Mouse (Mus musculus): ENCODE results near the gene Itgb5. TPM values are rescaled to one million over a fixed set of nuclear protein-coding genes. Genes with fewer than 3 reads are reported as not detected.

Gene Itgb5
- polyA plus RNA-seq, 2 experiments, result 10.8 to 14.1 TPM

DNA sequence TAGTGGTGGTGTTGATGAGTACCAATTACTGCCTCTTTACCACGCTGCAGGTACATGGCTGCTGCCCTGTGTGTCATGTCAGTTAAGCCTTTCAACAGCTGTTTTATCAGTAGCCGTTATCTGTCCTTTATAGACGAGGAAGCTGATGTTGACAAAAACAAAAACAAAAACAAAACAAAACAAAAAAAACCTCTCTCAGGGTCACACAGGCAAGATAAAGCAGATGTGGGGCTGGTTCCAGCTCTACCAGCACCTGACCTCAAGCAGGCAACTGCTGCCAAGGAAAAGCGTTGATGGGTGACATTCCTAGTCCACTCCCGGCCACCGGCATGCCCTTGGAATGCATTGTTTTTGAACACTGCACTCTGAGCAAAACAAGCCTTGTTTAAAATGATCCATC is 63.1 kb downstream of the Itgb5 start:
- peaks cover 0 to 32% of the 10 kb centered on the region in 2 experiments; a peak in 2 of 4 replicates for H3K4me1 ChIP-seq (replicated peaks; ENCODE audit: control insufficient read depth in 2 of 2, insufficient read depth in 2 of 2, low read length in 1 of 2)
- H3K27ac ChIP-seq, result no peak overlapping the region
- no peak overlapping the region for H3K9ac ChIP-seq (replicated peaks)
- TF ChIP-seq EP300 (IDR thresholded peaks at IDR 0.05; ENCODE audit: low read depth) (no peak), CTCF (IDR thresholded peaks at IDR 0.05; ENCODE audit: low read depth) (no peak)
- 46% methylated on average over 6 of the region's 6 CpGs for WGBS (ENCODE audit: insufficient replicate concordance)
- H3K36me3 ChIP-seq (replicated peaks; ENCODE audit: control insufficient read depth, insufficient read depth, low read depth), result no peaks in the 10 kb centered on the region
- no peak overlapping the region for H3K4me2 ChIP-seq (ENCODE audit: low read depth)
- DNase-seq (ENCODE audit: low read depth in 3 of 3, low spot score in 3 of 3) (no peak), ATAC-seq (ENCODE audit: insufficient read depth) (no peak)
- H3K4me3 ChIP-seq (ENCODE audit: insufficient read depth in 1 of 2, low read depth in 2 of 2, low read length in 2 of 2), result no peak overlapping the region
- no peaks in the 10 kb centered on the region for H3K27me3 ChIP-seq (ENCODE audit: control insufficient read depth, insufficient read depth, low read length)
- H3K9me3 ChIP-seq (ENCODE audit: control insufficient read depth, low read length), result no peaks in the 10 kb centered on the region

DNA sequence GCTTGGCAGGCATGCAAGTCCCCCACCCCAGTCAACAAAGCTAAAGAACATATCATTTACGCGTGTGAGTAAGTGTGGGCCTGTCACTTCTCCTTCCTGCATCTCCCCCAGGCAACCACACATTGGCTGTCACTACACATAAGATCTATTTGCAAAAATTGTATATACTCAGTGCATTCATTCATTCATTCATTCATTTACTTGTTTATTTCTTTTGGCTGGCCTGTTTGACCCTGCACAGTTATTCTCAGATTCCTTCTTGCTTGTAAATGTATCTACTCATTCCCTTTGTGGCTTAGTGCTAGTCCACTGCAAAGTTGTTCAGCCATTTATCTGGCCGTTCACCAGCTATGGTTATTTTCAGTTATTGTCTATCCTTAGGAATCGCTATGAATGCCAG is 64.3 kb downstream of the Itgb5 start:
- Histone ChIP-seq H3K27ac (no peak overlapping the region), H3K4me2 (ENCODE audit: low read depth) (no peak overlapping the region), H3K4me3 (ENCODE audit: insufficient read depth in 1 of 2, low read depth in 2 of 2, low read length in 2 of 2) (no peak overlapping the region), H3K4me1 (replicated peaks; ENCODE audit: control insufficient read depth in 2 of 2, insufficient read depth in 2 of 2, low read length in 1 of 2) (peaks cover 0 to 27% of the 10 kb centered on the region in 2 experiments; a peak in 2 of 4 replicates), H3K9ac (replicated peaks) (no peak overlapping the region), H3K36me3 (replicated peaks; ENCODE audit: control insufficient read depth, insufficient read depth, low read depth) (no peaks in the 10 kb centered on the region), H3K27me3 (ENCODE audit: control insufficient read depth, insufficient read depth, low read length) (no peaks in the 10 kb centered on the region), H3K9me3 (ENCODE audit: control insufficient read depth, low read length) (no peaks in the 10 kb centered on the region)
- no peak for ATAC-seq (ENCODE audit: insufficient read depth)
- 47% methylated on average over 4 of the region's 4 CpGs for WGBS (ENCODE audit: insufficient replicate concordance)
- TF ChIP-seq EP300 (IDR thresholded peaks at IDR 0.05; ENCODE audit: low read depth) (no peak), CTCF (IDR thresholded peaks at IDR 0.05; ENCODE audit: low read depth) (no peak)
- no peak for DNase-seq (ENCODE audit: low read depth in 3 of 3, low spot score in 3 of 3)

DNA sequence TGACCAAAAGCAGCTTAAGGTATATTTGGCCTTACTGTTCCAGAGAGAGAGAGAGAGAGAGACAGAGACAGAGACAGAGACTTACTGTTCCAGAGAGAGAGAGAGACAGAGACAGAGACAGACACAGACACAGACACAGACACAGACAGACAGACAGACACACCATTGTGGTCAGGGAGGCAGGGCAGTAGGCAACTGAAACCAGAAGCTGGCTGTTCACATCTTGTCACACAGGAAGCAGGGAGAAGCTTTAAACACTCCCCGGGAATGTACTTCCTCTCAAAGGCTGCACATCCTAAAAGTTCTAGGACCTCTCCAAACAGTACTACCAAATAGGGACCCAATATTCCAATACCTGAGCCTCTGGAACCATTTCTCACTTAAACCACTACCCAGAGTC is 65.0 kb downstream of the Itgb5 start:
- no peaks in the 10 kb centered on the region for H3K9me3 ChIP-seq (ENCODE audit: control insufficient read depth, low read length)
- WGBS (ENCODE audit: insufficient replicate concordance), result 11% methylated on average over 1 of the region's 1 CpGs
- H3K36me3 ChIP-seq (replicated peaks; ENCODE audit: control insufficient read depth, insufficient read depth, low read depth), result no peaks in the 10 kb centered on the region
- H3K4me3 ChIP-seq (ENCODE audit: insufficient read depth in 1 of 2, low read depth in 2 of 2, low read length in 2 of 2), result no peak overlapping the region
- H3K9ac ChIP-seq (replicated peaks), result no peak overlapping the region
- H3K27me3 ChIP-seq (ENCODE audit: control insufficient read depth, insufficient read depth, low read length), result no peaks in the 10 kb centered on the region
- no peak for ATAC-seq (ENCODE audit: insufficient read depth)
- peaks cover 0 to 27% of the 10 kb centered on the region in 2 experiments; a peak in 2 of 4 replicates for H3K4me1 ChIP-seq (replicated peaks; ENCODE audit: control insufficient read depth in 2 of 2, insufficient read depth in 2 of 2, low read length in 1 of 2)
- no peak for TF ChIP-seq CTCF (IDR thresholded peaks at IDR 0.05; ENCODE audit: low read depth)
- TF ChIP-seq EP300 (IDR thresholded peaks at IDR 0.05; ENCODE audit: low read depth), result no peak
- DNase-seq (ENCODE audit: low read depth in 3 of 3, low spot score in 3 of 3), result no peak
- H3K4me2 ChIP-seq (ENCODE audit: low read depth), result no peak overlapping the region
- H3K27ac ChIP-seq, result no peak overlapping the region

DNA sequence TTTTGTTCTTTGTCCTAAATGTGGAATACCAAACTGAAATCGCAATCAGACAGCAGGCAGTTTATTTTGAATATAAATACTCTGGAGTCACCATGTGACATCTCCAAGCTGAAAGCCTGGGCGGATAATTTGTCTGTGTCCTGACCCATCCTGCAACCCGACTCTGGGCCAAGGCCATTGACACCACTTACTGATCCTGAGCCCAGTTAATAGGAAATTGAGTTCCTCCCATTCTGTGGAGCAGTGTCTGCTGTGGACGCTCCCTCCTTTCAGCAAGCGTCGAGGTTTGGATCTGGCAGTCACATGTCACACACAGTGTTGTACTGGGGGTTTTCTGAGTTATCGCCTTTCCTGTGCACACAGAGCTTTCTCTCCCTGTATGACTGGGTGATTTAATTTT is 66.2 kb downstream of the Itgb5 start:
- Histone ChIP-seq H3K27ac (no peak overlapping the region), H3K9me3 (ENCODE audit: control insufficient read depth, low read length) (no peaks in the 10 kb centered on the region), H3K4me1 (replicated peaks; ENCODE audit: control insufficient read depth in 2 of 2, insufficient read depth in 2 of 2, low read length in 1 of 2) (peaks cover 0 to 23% of the 10 kb centered on the region in 2 experiments; a peak in 2 of 4 replicates), H3K9ac (replicated peaks) (no peak overlapping the region), H3K36me3 (replicated peaks; ENCODE audit: control insufficient read depth, insufficient read depth, low read depth) (no peaks in the 10 kb centered on the region), H3K4me2 (ENCODE audit: low read depth) (no peak overlapping the region), H3K27me3 (ENCODE audit: control insufficient read depth, insufficient read depth, low read length) (no peaks in the 10 kb centered on the region), H3K4me3 (ENCODE audit: insufficient read depth in 1 of 2, low read depth in 2 of 2, low read length in 2 of 2) (no peak overlapping the region)
- TF ChIP-seq CTCF (IDR thresholded peaks at IDR 0.05; ENCODE audit: low read depth) (no peak), EP300 (IDR thresholded peaks at IDR 0.05; ENCODE audit: low read depth) (no peak)
- 56% methylated on average over 7 of the region's 7 CpGs for WGBS (ENCODE audit: insufficient replicate concordance)
- no peak for ATAC-seq (ENCODE audit: insufficient read depth)
- no peak for DNase-seq (ENCODE audit: low read depth in 3 of 3, low spot score in 3 of 3)

DNA sequence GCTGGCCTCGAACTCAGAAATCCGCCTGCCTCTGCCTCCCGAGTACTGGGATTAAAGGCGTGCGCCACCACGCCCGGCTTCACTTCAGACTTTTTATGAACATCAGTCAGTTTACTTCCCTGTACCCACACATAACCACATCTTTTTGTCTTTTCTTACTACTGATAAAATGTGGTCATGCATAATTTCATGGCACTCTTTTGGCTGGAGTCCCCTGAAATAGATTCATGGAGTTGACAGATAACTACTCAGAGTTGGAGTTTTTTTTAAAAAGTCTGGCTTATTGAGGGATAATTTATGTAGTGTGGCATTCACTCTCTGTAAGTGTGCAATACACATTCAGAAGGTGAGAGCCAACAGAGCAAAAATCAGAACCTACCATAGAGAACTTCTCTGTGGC is 67.3 kb downstream of the Itgb5 start:
- Histone ChIP-seq H3K27ac (no peak overlapping the region), H3K36me3 (replicated peaks; ENCODE audit: control insufficient read depth, insufficient read depth, low read depth) (no peaks in the 10 kb centered on the region), H3K9ac (replicated peaks) (no peak overlapping the region), H3K4me1 (replicated peaks; ENCODE audit: control insufficient read depth in 2 of 2, insufficient read depth in 2 of 2, low read length in 1 of 2) (peaks cover 0 to 13% of the 10 kb centered on the region in 2 experiments; a peak in 2 of 4 replicates), H3K4me3 (ENCODE audit: insufficient read depth in 1 of 2, low read depth in 2 of 2, low read length in 2 of 2) (no peak overlapping the region), H3K27me3 (ENCODE audit: control insufficient read depth, insufficient read depth, low read length) (no peaks in the 10 kb centered on the region), H3K9me3 (ENCODE audit: control insufficient read depth, low read length) (no peaks in the 10 kb centered on the region), H3K4me2 (ENCODE audit: low read depth) (no peak overlapping the region)
- DNase-seq (ENCODE audit: low read depth in 3 of 3, low spot score in 3 of 3) (no peak), ATAC-seq (ENCODE audit: insufficient read depth) (no peak)
- WGBS (ENCODE audit: insufficient replicate concordance), result 62% methylated on average over 6 of the region's 7 CpGs
- no peak for TF ChIP-seq EP300 (IDR thresholded peaks at IDR 0.05; ENCODE audit: low read depth)

All from liver, embryonic 14.5 days (tissue).